Mouse (Mus musculus) limb, embryonic 10.5 days (tissue): ENCODE measurements around the gene Adgrb2. TPM values are rescaled to one million over a fixed set of nuclear protein-coding genes. Genes with fewer than 3 reads are reported as not detected.

ENCODE experiments used
- DNase-seq: peaks from one replicate; pipeline ENCODE4 v3.0.0-alpha.2; 2017; ENCODE audit warnings: low spot score
- H3K27ac ChIP-seq: fragments of 300-500 bp; sonication (generic); 2 replicates; pipeline ENCODE4 v1.5.1; 2016; ENCODE audit warnings: mild to moderate bottlenecking
- H3K27me3 ChIP-seq: fragments of 300-500 bp; sonication (generic); 2 replicates; pipeline ENCODE4 v1.6.1; 2016; ENCODE audit warnings: low read depth, mild to moderate bottlenecking; ENCODE audit not compliant: poor library complexity, severe bottlenecking
- H3K36me3 ChIP-seq: fragments of 300-500 bp; sonication (generic); 2 replicates; pipeline ENCODE4 v1.6.1; 2016; ENCODE audit warnings: mild to moderate bottlenecking, moderate library complexity
- H3K4me1 ChIP-seq: fragments of 300-500 bp; sonication (generic); 2 replicates; pipeline ENCODE4 v1.6.1; 2016
- H3K4me3 ChIP-seq: fragments of 300-500 bp; sonication (generic); 2 replicates; pipeline ENCODE4 v1.5.1; 2016; ENCODE audit warnings: mild to moderate bottlenecking, moderate library complexity
- H3K9me3 ChIP-seq: fragments of 300-500 bp; sonication (generic); replicated peaks from 2 replicates; pipeline ENCODE4 v1.6.1; 2016; ENCODE audit warnings: mild to moderate bottlenecking
- WGBS: fragments of 180-500 bp; shearing (Covaris S2); methylation state at CpG from one replicate; pipeline ENCODE4 v1.1.7; 2016; 5-methylcytosine and 5-hydroxymethylcytosine counted together
- polyA plus RNA-seq: library from polyadenylated mRNA; unstranded; fragments of >200 nt; fragmentation: Nextera tagmentation; extraction: Ambion mirVana; gene quantifications from 2 replicates; pipeline ENCODE4 v1.2.1, GENCODE M21; 2016

Gene Adgrb2
- polyA plus RNA-seq, 1 experiment from 2014 or later: 0.84 TPM

DNA sequence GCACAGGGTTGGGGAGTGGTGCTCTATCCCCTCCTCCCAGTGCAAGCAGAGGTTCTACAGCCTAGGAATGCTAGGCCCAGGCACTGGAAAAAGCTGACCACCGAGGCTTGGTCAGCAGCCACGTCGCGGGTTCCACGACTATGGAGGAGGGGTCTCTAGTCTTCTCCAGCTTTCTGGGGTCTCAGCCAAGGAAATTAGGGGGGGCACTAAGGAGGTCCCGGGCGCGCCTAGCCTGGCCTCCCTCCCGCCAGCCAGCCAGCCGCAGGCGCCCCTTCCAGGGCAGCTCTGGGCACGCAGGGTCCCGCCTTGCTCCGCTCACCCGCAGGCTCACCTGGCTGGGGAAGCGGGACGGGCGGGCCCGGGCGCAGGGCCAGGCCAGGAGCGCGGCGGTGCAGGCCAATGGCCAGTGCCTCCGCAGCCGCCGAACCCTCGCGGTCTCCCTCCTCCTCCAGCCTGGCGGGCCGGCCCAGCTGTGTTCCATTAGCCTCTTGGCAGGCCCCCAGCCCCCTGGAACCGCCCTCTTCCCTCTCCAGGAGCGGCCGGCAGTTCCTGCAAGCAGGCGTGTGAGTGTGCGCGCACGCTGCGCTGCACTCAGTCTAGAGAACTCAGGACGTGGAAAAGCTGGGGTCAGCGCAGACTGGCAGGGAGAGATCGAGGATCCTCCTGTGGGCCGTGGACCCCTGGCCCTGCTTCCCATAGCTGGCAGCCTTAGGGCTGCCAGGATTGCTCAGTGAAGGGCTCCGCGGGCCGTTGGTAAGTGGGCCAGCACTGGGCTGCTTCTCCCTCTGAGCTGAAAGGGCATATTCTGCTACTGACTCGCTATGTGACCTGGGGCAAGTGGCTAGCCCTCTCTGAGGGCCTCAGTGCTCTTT, 62.9 kb downstream of the Adgrb2 start, which contains the start of gene Col16a1:
Gene Col16a1, plus strand, starts transcription at position 510 of the 872 bp plus-strand sequence.
- Histone ChIP-seq H3K9me3 (no peaks in the 10 kb centered on the region), H3K27ac (peak within 1 kb of the TSS; percentile 98), H3K4me3 (peak within 1 kb of the TSS; percentile 58), H3K27me3 (peaks cover 19% of the 10 kb centered on the region), H3K36me3 (peaks cover 4% of the 10 kb centered on the region; the same call in 1 of the 2 replicates), H3K4me1 (peaks cover 71% of the 10 kb centered on the region)
- peak; percentile 96 for DNase-seq
- under 1% methylated on average over 45 of the region's 46 CpGs for WGBS

DNA sequence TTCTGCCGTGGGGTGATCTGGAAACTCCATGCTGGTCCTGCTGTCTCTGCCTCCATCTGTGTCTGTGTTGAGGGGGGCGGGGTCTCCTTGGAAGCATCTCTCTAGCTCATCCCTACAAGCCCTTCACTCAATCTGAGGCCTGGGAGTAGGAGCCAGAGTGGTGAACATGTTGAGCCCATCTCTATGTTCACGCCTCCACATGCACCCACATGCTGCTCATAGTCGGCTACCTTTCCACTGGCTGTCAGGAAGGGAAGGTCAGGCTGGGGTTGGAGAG, 63.5 kb downstream of the Adgrb2 start:
- WGBS: 34% methylated on average over 4 of the region's 4 CpGs
- H3K9me3 ChIP-seq: no peaks in the 10 kb centered on the region
- peaks cover 71% of the 10 kb centered on the region for H3K4me1 ChIP-seq
- no peak for DNase-seq
- peaks cover 19% of the 10 kb centered on the region for H3K27me3 ChIP-seq
- peak overlapping the region; percentile 98 for H3K27ac ChIP-seq
- peaks cover 4% of the 10 kb centered on the region; the same call in 1 of the 2 replicates for H3K36me3 ChIP-seq
- peak overlapping the region; percentile 58 for H3K4me3 ChIP-seq

DNA sequence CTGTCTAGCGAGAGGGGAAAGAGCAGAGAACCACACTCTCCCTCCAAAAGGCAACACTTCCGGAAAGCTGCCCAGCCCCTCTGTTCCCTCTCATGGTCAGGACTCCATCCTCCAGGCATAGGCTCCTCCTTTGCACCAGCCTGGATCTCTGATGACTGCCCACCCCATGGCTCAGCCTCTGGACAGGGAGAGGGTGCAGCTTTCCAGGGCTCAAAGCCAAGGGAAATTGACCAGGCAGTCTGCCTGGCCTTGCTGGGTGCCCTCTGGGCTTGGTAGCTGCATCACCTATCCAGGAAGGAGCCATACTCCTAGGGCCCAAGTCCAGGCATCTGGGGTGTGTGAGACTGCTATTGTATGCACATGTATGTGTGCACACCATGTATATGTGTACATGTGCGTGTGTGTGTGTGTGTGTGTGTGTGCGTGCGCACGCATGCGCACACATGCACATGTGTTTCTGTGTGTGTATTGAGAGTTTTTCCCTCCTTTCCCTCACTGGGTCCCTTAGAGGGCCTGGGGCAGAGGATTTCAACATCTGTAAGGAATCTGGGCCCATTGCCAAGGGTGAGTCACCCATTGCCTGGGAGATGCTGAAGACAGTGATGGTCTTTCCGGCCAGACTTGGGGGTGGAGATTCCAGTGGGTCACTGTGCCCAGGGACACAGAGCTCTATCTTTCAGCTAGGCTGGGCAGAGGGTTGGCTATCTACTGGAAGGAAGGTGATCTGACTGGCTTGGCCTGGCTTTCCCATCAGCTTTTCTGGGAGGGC, 65.6 kb downstream of the Adgrb2 start:
- no peak for DNase-seq

DNA sequence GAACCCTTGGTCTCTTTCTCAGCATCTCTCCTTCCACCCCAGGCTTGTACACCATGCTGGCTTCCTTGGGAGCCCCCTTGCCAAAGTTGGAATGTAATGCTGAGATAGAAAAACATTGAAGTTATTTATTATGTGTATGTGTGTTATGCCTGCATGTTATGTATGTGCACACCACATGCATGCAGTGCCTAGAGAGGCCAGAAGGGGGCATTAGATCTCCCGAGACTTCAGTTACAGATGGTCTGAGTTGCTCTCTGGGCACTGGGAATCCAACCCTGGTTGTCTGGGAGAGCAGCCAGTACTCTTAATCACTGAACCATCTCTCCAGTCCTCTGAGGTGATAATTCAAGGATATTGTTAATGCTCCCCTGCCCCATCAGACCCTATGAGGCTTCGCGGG, 67.6 kb downstream of the Adgrb2 start:
- H3K27ac ChIP-seq: no peak overlapping the region
- H3K4me1 ChIP-seq: peaks cover 52% of the 10 kb centered on the region
- peaks cover 19% of the 10 kb centered on the region for H3K27me3 ChIP-seq
- H3K36me3 ChIP-seq: peaks cover 4% of the 10 kb centered on the region; the same call in 1 of the 2 replicates
- no peak overlapping the region for H3K4me3 ChIP-seq
- H3K9me3 ChIP-seq: no peaks in the 10 kb centered on the region
- DNase-seq: no peak
- WGBS: 90% methylated on average over 3 of the region's 3 CpGs

More for the DNA sequence above, 65.6 kb downstream of the Adgrb2 start:
- H3K36me3 ChIP-seq: peaks cover 4% of the 10 kb centered on the region; the same call in 1 of the 2 replicates
- peaks cover 19% of the 10 kb centered on the region for H3K27me3 ChIP-seq
- WGBS: 91% methylated on average over 8 of the region's 8 CpGs
- H3K9me3 ChIP-seq: no peaks in the 10 kb centered on the region
- H3K27ac ChIP-seq: peak overlapping the region; percentile 55
- no peak overlapping the region for H3K4me3 ChIP-seq
- peaks cover 57% of the 10 kb centered on the region for H3K4me1 ChIP-seq

DNA sequence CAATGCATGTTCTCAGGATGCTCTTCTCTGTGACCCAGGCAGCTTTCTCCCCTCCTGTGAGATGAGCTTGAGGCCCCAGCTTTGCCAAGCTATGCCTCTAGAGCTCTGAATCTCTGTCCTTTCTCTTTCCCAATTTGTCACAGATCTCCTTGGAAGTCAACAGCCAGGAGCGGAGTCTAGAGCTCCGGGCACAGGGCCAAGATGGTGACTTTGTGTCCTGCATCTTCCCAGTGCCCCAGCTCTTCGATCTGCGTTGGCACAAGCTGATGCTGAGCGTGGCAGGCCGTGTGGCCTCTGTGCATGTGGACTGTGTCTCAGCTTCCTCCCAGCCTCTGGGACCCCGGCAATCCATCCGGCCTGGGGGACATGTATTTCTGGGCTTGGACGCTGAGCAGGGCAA, 68.4 kb downstream of the Adgrb2 start:
- peaks cover 43% of the 10 kb centered on the region for H3K4me1 ChIP-seq
- DNase-seq: no peak
- no peak overlapping the region for H3K27ac ChIP-seq
- H3K36me3 ChIP-seq: no peaks in the 10 kb centered on the region
- WGBS: 91% methylated on average over 9 of the region's 9 CpGs
- H3K27me3 ChIP-seq: peaks cover 19% of the 10 kb centered on the region
- H3K9me3 ChIP-seq: no peaks in the 10 kb centered on the region
- no peak overlapping the region for H3K4me3 ChIP-seq

DNA sequence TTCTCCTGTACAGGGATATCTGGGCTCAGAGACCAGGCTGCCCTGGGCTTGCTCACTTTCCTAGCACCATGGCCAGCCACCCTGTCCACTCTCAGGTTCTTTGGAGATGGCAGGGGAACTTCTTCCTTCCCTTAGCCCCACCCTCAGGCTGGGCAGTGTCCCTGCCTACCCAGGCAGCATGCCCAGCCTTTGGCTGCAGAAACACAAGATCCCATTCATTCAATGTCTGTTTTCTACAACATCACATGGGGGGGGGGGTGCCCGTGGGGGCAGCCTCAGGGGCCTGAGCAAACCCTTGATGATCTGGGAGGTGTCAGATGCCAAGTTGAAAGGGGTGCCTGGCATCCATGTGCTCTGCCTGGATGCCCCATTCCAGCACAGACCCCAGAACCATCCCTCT, 70.1 kb downstream of the Adgrb2 start:
- 50% methylated on average over 1 of the region's 1 CpGs for WGBS
- peak overlapping the region; percentile 71; the same call in 1 of the 2 replicates for H3K27ac ChIP-seq

DNA sequence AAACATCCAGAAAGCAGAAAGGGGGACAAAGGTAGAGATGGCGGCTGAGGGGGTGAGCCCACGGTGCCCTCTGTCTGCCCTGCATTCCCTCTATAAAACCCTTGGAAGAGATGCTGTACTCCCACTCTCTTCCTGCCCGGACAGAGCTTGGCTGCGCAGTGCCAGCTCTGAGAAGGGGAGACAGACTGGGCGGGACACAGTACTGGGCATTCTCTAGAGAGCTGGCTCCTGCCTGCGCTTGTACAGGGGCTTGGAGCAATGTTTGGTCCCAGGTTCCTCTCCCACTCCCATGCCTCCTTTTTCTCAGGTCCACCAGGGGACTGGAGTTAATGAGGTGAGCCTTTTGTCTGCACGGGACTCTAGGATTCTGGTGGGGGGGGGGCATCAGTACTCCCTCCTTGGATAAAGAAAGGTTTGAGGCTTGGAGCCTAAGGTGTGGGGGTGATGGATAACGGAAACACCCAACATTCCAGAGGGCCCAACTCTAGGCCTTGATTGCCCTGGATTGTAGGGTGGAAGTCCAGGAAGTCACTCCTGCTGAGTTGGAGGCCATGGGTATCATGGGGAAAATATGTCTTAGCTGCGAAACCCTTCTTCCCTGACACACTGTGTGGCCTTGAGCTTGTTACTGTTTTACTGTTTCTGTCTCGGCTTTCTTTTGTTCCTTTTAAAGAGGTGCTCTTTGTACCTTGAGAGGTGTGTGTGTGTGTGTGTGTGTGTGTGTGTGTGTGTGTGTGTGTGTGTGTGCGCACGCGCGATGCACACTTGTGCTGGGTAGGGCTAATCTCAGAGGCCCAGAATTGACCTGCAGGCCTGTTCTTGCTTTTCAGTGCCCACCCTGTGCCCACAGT, 70.7 kb downstream of the Adgrb2 start:
- Histone ChIP-seq H3K27ac (peak overlapping the region; percentile 71), H3K9me3 (no peaks in the 10 kb centered on the region), H3K36me3 (no peaks in the 10 kb centered on the region), H3K4me3 (no peak overlapping the region), H3K27me3 (no peaks in the 10 kb centered on the region), H3K4me1 (peaks cover 32% of the 10 kb centered on the region)
- DNase-seq: no peak
- WGBS: 84% methylated on average over 12 of the region's 14 CpGs

More for the DNA sequence above, 70.1 kb downstream of the Adgrb2 start:
- H3K36me3 ChIP-seq: no peaks in the 10 kb centered on the region
- 0 out of 2 replicates have a peak, but pooled peaks cover 4% of the 10 kb centered on the region for H3K27me3 ChIP-seq
- peaks cover 35% of the 10 kb centered on the region for H3K4me1 ChIP-seq
- no peaks in the 10 kb centered on the region for H3K9me3 ChIP-seq
- H3K4me3 ChIP-seq: no peak overlapping the region
- no peak for DNase-seq

DNA sequence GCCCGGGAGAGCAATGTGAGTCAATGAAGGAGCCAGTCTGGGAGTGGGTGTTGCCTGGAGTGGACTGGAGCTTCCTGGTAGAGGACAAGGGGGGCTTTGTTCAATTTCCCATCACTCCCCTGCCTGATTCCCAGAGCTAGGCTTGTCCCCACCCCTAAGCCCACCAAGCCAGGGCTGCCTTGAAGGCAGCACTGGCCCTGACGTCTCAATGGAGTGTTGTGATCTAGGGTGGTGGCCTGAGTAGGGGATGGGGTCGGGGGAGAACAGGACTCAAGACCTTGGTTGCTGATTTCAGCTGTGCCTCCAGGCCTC, 71.3 kb downstream of the Adgrb2 start:
- 58% methylated on average over 3 of the region's 3 CpGs for WGBS
- H3K27ac ChIP-seq: peak overlapping the region; percentile 71
- peaks cover 30% of the 10 kb centered on the region for H3K4me1 ChIP-seq
- H3K27me3 ChIP-seq: no peaks in the 10 kb centered on the region
- H3K4me3 ChIP-seq: no peak overlapping the region
- H3K9me3 ChIP-seq: no peaks in the 10 kb centered on the region
- DNase-seq: no peak
- no peaks in the 10 kb centered on the region for H3K36me3 ChIP-seq

DNA sequence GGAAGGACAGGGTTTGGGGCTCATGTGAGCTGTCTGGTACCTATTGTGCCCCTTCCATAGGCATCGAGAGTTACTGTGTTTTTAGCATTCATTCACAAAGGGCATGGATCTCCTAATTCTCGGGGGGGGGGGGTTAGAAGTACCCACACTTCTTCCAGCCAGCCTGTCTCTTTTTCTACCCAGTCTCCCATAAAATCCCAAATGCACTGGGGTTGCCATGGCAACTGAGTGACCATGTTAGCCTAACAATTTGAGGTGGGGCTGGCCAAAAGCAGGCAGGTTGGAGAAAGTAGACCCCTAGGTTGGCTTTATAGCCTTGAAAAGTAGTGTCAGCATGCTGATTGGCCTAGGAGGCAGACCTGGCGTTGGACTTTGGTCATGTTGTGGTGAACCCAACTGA, 71.8 kb downstream of the Adgrb2 start:
- WGBS: 78% methylated on average over 3 of the region's 3 CpGs
- no peak for DNase-seq
- H3K27me3 ChIP-seq: no peaks in the 10 kb centered on the region
- peak overlapping the region; percentile 71 for H3K27ac ChIP-seq
- no peaks in the 10 kb centered on the region for H3K9me3 ChIP-seq
- no peak overlapping the region for H3K4me3 ChIP-seq
- H3K4me1 ChIP-seq: peaks cover 31% of the 10 kb centered on the region
- no peaks in the 10 kb centered on the region for H3K36me3 ChIP-seq

DNA sequence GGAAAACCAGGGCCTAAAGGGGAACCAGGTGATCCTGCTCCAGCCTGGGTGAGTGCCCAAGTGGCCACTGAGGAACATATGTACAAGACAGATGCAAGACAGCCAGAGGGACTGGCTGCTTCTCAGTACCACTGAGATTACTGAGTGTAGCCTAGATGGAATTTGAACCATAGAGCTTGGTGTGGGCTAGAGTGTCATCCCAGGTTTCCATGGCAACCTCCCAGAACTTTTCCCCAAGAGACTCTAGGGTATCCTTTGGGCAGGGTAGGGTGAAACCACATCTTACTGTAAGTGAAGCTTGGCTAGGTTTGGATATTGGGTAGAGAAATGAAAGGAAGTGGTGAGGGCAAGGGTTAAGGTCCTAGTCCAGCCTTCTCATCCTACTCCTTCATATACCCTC, 76.3 kb downstream of the Adgrb2 start:
- H3K4me1 ChIP-seq: peaks cover 35% of the 10 kb centered on the region
- H3K9me3 ChIP-seq: no peaks in the 10 kb centered on the region
- 0 out of 2 replicates have a peak, but pooled peaks cover 8% of the 10 kb centered on the region for H3K27me3 ChIP-seq
- H3K27ac ChIP-seq: no peak overlapping the region
- DNase-seq: no peak
- H3K36me3 ChIP-seq: no peaks in the 10 kb centered on the region
- H3K4me3 ChIP-seq: no peak overlapping the region

DNA sequence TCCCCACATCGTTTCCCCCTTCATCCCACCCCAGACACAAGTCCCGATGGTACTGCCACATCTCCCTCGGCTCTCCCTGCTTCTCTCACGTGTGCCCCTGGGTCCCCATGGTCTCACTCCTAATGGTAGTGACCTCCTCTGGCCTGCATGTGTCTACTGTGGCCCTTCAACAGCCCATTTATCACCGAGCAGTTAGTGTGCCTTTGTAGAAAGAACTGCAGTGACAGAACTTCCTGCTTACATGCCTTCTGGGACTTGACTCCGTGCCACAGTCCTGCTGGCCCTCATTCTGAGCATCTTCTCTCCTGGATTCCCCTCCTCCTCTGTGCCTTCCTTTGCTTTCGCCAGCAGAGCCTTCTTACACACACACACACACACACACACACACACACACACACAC, 78.5 kb downstream of the Adgrb2 start:
- H3K4me3 ChIP-seq: no peak overlapping the region
- 57% methylated on average over 7 of the region's 7 CpGs for WGBS
- 0 out of 2 replicates have a peak, but pooled peaks cover 8% of the 10 kb centered on the region for H3K27me3 ChIP-seq
- no peak for DNase-seq
- H3K4me1 ChIP-seq: peaks cover 36% of the 10 kb centered on the region
- no peaks in the 10 kb centered on the region for H3K9me3 ChIP-seq
- H3K27ac ChIP-seq: no peak overlapping the region
- no peaks in the 10 kb centered on the region for H3K36me3 ChIP-seq

DNA sequence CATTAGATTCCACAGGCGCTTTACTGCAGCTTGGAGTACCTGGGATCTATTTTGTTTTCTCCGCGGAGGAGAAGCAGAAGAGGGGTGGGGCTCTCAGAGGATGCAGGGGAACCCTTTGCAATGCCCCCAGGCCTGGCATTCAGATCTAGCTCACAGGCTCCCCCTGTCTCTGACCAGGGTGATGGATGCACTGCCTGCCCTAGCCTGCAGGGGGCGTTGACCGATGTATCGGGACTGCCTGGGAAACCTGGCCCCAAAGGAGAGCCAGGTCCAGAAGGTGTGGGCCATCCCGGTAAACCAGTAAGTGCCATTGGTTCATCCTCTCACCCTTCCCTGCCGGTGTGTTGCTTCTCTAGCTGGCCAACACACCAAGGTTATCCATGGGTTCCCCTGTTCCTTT, 82.1 kb downstream of the Adgrb2 start:
- Histone ChIP-seq H3K27ac (no peak overlapping the region), H3K27me3 (0 out of 2 replicates have a peak, but pooled peaks cover 8% of the 10 kb centered on the region), H3K36me3 (no peaks in the 10 kb centered on the region), H3K4me1 (peaks cover 22% of the 10 kb centered on the region), H3K9me3 (no peaks in the 10 kb centered on the region), H3K4me3 (no peak overlapping the region)
- peak; percentile 56 for DNase-seq
- WGBS: 8% methylated on average over 8 of the region's 8 CpGs
